Mouse (Mus musculus) stomach, postnatal 0 days (tissue): ENCODE measurements at regions not wholly inside any gene's neighbourhood (a gene's known extent, or its start where the extent isn't known, plus 50 kb on each side); places are given as distances from the start of the nearest gene placed in this dataset.

Experiments used
- ATAC-seq: fragments of 200-750 bp; cut with Nextera tagmentation; 2 replicates; pipeline ENCODE4 v1.8.0; 2017; ENCODE audit not compliant: low FRiP score, low TSS enrichment
- DNase-seq: peaks from one replicate; pipeline ENCODE4 v3.0.0-alpha.2; 2016; ENCODE audit warnings: low spot score
- H3K27ac ChIP-seq: fragments of 300-500 bp; sonication (generic); replicated peaks from 2 replicates; pipeline ENCODE4 v1.5.1; 2014; ENCODE audit warnings: mild to moderate bottlenecking, control low read depth
- H3K27me3 ChIP-seq: fragments of 300-500 bp; sonication (generic); 2 replicates; pipeline ENCODE4 v1.6.1; 2014; ENCODE audit warnings: low read length; ENCODE audit not compliant: control insufficient read depth, insufficient read depth
- H3K36me3 ChIP-seq: fragments of 300-500 bp; sonication (generic); 2 replicates; pipeline ENCODE4 v1.6.1; 2014; ENCODE audit warnings: low read length, mixed read lengths; ENCODE audit not compliant: control insufficient read depth, insufficient read depth
- H3K4me1 ChIP-seq: fragments of 300-500 bp; sonication (generic); replicated peaks from 2 replicates; pipeline ENCODE4 v1.6.1; 2014; ENCODE audit warnings: antibody characterized with exemption; ENCODE audit not compliant: control insufficient read depth, insufficient read depth
- H3K4me2 ChIP-seq: fragments of 300-500 bp; sonication (generic); replicated peaks from 2 replicates; pipeline ENCODE4 v1.6.1; 2014; ENCODE audit warnings: low read depth, mild to moderate bottlenecking, control low read depth, moderate library complexity
- H3K4me3 ChIP-seq: fragments of 300-500 bp; sonication (generic); 2 replicates; pipeline ENCODE4 v1.5.1; 2014; ENCODE audit warnings: low read depth, low read length, control low read depth
- H3K9ac ChIP-seq: fragments of 300-500 bp; sonication (generic); 2 replicates; pipeline ENCODE4 v1.6.1; 2014; ENCODE audit warnings: mild to moderate bottlenecking, low read length, control low read depth, mixed read lengths
- H3K9me3 ChIP-seq: fragments of 300-500 bp; sonication (generic); 2 replicates; pipeline ENCODE4 v1.6.1; 2016; ENCODE audit warnings: low read length; ENCODE audit not compliant: control insufficient read depth
- CTCF ChIP-seq: IDR thresholded peaks from 2 replicates; pipeline ENCODE4 v1.5.1; 2016; ENCODE audit warnings: antibody characterized with exemption, low read depth, mild to moderate bottlenecking, moderate library complexity
- EP300 ChIP-seq: optimal IDR thresholded peaks from 2 replicates; pipeline ENCODE3; 2016; ENCODE audit warnings: antibody characterized with exemption
- WGBS: fragments of 180-500 bp; shearing (Covaris S2); extraction: QIAGEN DNeasy Blood & Tissue Kit; methylation state at CpG from one replicate; pipeline ENCODE4 v1.1.7; 2014; 5-methylcytosine and 5-hydroxymethylcytosine counted together

- 96% methylated on average over 2 of the region's 2 CpGs for WGBS
Measured at GRCm38 (mm10) chr4:34105251-34105650, 55.3 kb upstream of the Spaca1 start.

GRCm38 (mm10) chr4:34114323-34114722, 64.3 kb upstream of the Spaca1 start:
- no peak overlapping the region for H3K4me2 ChIP-seq
- no peak overlapping the region for H3K4me3 ChIP-seq
- H3K9me3 ChIP-seq: no peaks in the 10 kb centered on the region
- H3K9ac ChIP-seq: no peak overlapping the region
- WGBS: 29% methylated on average over 6 of the region's 6 CpGs
- H3K36me3 ChIP-seq: no peaks in the 10 kb centered on the region
- H3K27ac ChIP-seq: no peak overlapping the region
- no peaks in the 10 kb centered on the region for H3K27me3 ChIP-seq
- no peak for TF ChIP-seq EP300
- TF ChIP-seq CTCF: no peak
- no peaks in the 10 kb centered on the region for H3K4me1 ChIP-seq
- ATAC-seq (no peak), DNase-seq (no peak)

More at GRCm38 (mm10) chr4:34105251-34105650, 55.3 kb upstream of the Spaca1 start:
- H3K4me3 ChIP-seq: no peak overlapping the region
- no peaks in the 10 kb centered on the region for H3K9me3 ChIP-seq
- ATAC-seq (no peak), DNase-seq (no peak)
- H3K4me2 ChIP-seq: no peak overlapping the region
- TF ChIP-seq CTCF (no peak), EP300 (no peak)
- no peaks in the 10 kb centered on the region for H3K4me1 ChIP-seq
- no peak overlapping the region for H3K9ac ChIP-seq
- H3K27me3 ChIP-seq: no peaks in the 10 kb centered on the region
- H3K36me3 ChIP-seq: no peaks in the 10 kb centered on the region
- no peak overlapping the region for H3K27ac ChIP-seq

- DNase-seq (no peak), ATAC-seq (no peak)
- WGBS: 62% methylated on average over 1 of the region's 1 CpGs
- TF ChIP-seq CTCF (no peak), EP300 (no peak)
- no peak overlapping the region for H3K4me2 ChIP-seq
- no peak overlapping the region for H3K9ac ChIP-seq
- H3K4me1 ChIP-seq: no peaks in the 10 kb centered on the region
- H3K27ac ChIP-seq: no peak overlapping the region
- no peak overlapping the region for H3K4me3 ChIP-seq
- H3K36me3 ChIP-seq: no peaks in the 10 kb centered on the region
- no peaks in the 10 kb centered on the region for H3K9me3 ChIP-seq
- no peaks in the 10 kb centered on the region for H3K27me3 ChIP-seq
Measured at GRCm38 (mm10) chr4:34117086-34117485, 67.1 kb upstream of the Spaca1 start.

GRCm38 (mm10) chr4:34122959-34123520, 73.0 kb upstream of the Spaca1 start:
- ATAC-seq (no peak), DNase-seq (no peak)
- no peaks in the 10 kb centered on the region for H3K4me1 ChIP-seq
- TF ChIP-seq EP300 (no peak), CTCF (no peak)
- WGBS: 64% methylated on average over 9 of the region's 9 CpGs
- H3K4me2 ChIP-seq: no peak overlapping the region
- H3K9me3 ChIP-seq: no peaks in the 10 kb centered on the region
- no peaks in the 10 kb centered on the region for H3K36me3 ChIP-seq
- no peak overlapping the region for H3K4me3 ChIP-seq
- H3K27me3 ChIP-seq: no peaks in the 10 kb centered on the region
- no peak overlapping the region for H3K27ac ChIP-seq
- no peak overlapping the region for H3K9ac ChIP-seq

- Histone ChIP-seq H3K9me3 (no peaks in the 10 kb centered on the region), H3K9ac (no peak overlapping the region), H3K4me1 (no peaks in the 10 kb centered on the region), H3K27me3 (no peaks in the 10 kb centered on the region), H3K4me2 (no peak overlapping the region), H3K27ac (no peak overlapping the region), H3K4me3 (no peak overlapping the region), H3K36me3 (no peaks in the 10 kb centered on the region)
- 73% methylated on average over 4 of the region's 4 CpGs for WGBS
- TF ChIP-seq EP300 (no peak), CTCF (no peak)
- DNase-seq (no peak), ATAC-seq (no peak)
Measured at GRCm38 (mm10) chr4:34128224-34128623, 78.2 kb upstream of the Spaca1 start.

GRCm38 (mm10) chr4:34146133-34146867, 96.3 kb upstream of the Spaca1 start:
- no peaks in the 10 kb centered on the region for H3K4me1 ChIP-seq
- no peak overlapping the region for H3K9ac ChIP-seq
- no peak overlapping the region for H3K27ac ChIP-seq
- no peak overlapping the region for H3K4me3 ChIP-seq
- H3K36me3 ChIP-seq: no peaks in the 10 kb centered on the region
- TF ChIP-seq CTCF (no peak), EP300 (no peak)
- no peak for DNase-seq
- H3K9me3 ChIP-seq: no peaks in the 10 kb centered on the region
- H3K4me2 ChIP-seq: no peak overlapping the region
- 84% methylated on average over 2 of the region's 2 CpGs for WGBS
- ATAC-seq: no peak
- H3K27me3 ChIP-seq: no peaks in the 10 kb centered on the region
